Comparison of ENCODE assay signal across 29 mouse cellular contexts in genomic region chr16:86547465-86548043, GRCm38 (mm10).
A peak's percentile ranks its signal among the peaks of the same experiment; 100 is the strongest.
DNase-seq lines count a peak whose midpoint lies in the region; ATAC-seq and TF ChIP-seq lines count a peak whose summit lies in the region.
"Had no signal": no experiment of that assay in that cellular context is flagged by ENCODE, and none has a peak within 500 bp of the region (broad histone marks: within the 10 kb centered on the region; RNA-seq: fewer than 3 reads in every experiment).

No protein-coding gene starts in this region.

- no peaks in the 10 kb centered on the region for H3K9me3 ChIP-seq in intestine, embryonic 16.5 days (ENCODE audit: control insufficient read depth, low read length)
- no peaks in the 10 kb centered on the region for H3K9me3 ChIP-seq in intestine, postnatal 0 days (ENCODE audit: control insufficient read depth)
- H3K9me3 ChIP-seq in lung, embryonic 15.5 days, result no peaks in the 10 kb centered on the region
- no peaks in the 10 kb centered on the region for H3K9me3 ChIP-seq in stomach, embryonic 16.5 days (replicated peaks; ENCODE audit: control insufficient read depth, low read length)
- no peaks in the 10 kb centered on the region for H3K9me3 ChIP-seq in limb, embryonic 10.5 days (replicated peaks)
- H3K9me3 ChIP-seq: embryonic facial prominence, embryonic 12.5 days; forebrain, embryonic 10.5 days; forebrain, embryonic 15.5 days; G1E; heart, embryonic 10.5 days; heart, embryonic 15.5 days; hindbrain, embryonic 13.5 days; limb, embryonic 15.5 days; liver, embryonic 15.5 days; megakaryocyte, embryonic 14.5 days; midbrain, embryonic 12.5 days; neural tube, embryonic 13.5 days had no signal

- H3K27ac ChIP-seq in intestine, embryonic 16.5 days (ENCODE audit: low read length), result no peak overlapping the region
- no peak overlapping the region for H3K27ac ChIP-seq in intestine, postnatal 0 days (ENCODE audit: low read depth, low read length)
- H3K27ac ChIP-seq in lung, embryonic 15.5 days, result peak overlapping the region; percentile 61; the same call in 1 of the 2 replicates
- H3K27ac ChIP-seq in stomach, embryonic 16.5 days (ENCODE audit: low read length), result no peak overlapping the region
- H3K27ac ChIP-seq in limb, embryonic 10.5 days, result no peak overlapping the region
- H3K27ac ChIP-seq: embryonic facial prominence, embryonic 12.5 days; forebrain, embryonic 10.5 days; forebrain, embryonic 15.5 days; heart, embryonic 10.5 days; heart, embryonic 15.5 days; hindbrain, embryonic 13.5 days; limb, embryonic 15.5 days; liver, embryonic 15.5 days; midbrain, embryonic 12.5 days; neural tube, embryonic 13.5 days had no signal

- no peak for DNase-seq in cerebellum, postnatal 4 days (ENCODE audit: low spot score in 2 of 2)
- DNase-seq in lung, adult 18-20 months, result no peak
- DNase-seq in limb, embryonic 10.5 days (ENCODE audit: low spot score), result no peak
- DNase-seq: adrenal gland, postnatal 10 days; gastrocnemius, postnatal 25 days; heart, adult 11 months; heart, postnatal 36 days; kidney, adult 11 months; layer of hippocampus, postnatal 36 days; left cerebral cortex, postnatal 4 days; lung, postnatal 36 days; right cerebral cortex, postnatal 4 days had no signal

- WGBS in intestine, embryonic 16.5 days, result 61% methylated on average over 4 of the region's 4 CpGs
- 63% methylated on average over 4 of the region's 4 CpGs for WGBS in intestine, postnatal 0 days
- 49% methylated on average over 4 of the region's 4 CpGs for WGBS in lung, embryonic 15.5 days
- 55% methylated on average over 4 of the region's 4 CpGs for WGBS in stomach, embryonic 16.5 days
- 89% methylated on average over 4 of the region's 4 CpGs for WGBS in limb, embryonic 10.5 days

- no peak overlapping the region for H3K4me3 ChIP-seq in intestine, embryonic 16.5 days (ENCODE audit: low read length)
- H3K4me3 ChIP-seq in intestine, postnatal 0 days (ENCODE audit: low read depth, low read length), result no peak overlapping the region
- H3K4me3 ChIP-seq in lung, embryonic 15.5 days, result no peak overlapping the region
- H3K4me3 ChIP-seq in stomach, embryonic 16.5 days (replicated peaks; ENCODE audit: low read length), result no peak overlapping the region
- H3K4me3 ChIP-seq in limb, embryonic 10.5 days, result no peak overlapping the region
- H3K4me3 ChIP-seq: embryonic facial prominence, embryonic 12.5 days; forebrain, embryonic 10.5 days; forebrain, embryonic 15.5 days; heart, embryonic 10.5 days; heart, embryonic 15.5 days; hindbrain, embryonic 13.5 days; limb, embryonic 15.5 days; liver, embryonic 15.5 days; megakaryocyte, embryonic 14.5 days; midbrain, embryonic 12.5 days; neural tube, embryonic 13.5 days had no signal

- TF ChIP-seq CTCF in intestine, postnatal 0 days (IDR thresholded peaks at IDR 0.05; ENCODE audit: low read depth), result no peak

- no peaks in the 10 kb centered on the region for H3K4me1 ChIP-seq in intestine, embryonic 16.5 days (ENCODE audit: control insufficient read depth, insufficient read depth, low read length)
- no peaks in the 10 kb centered on the region for H3K4me1 ChIP-seq in intestine, postnatal 0 days (replicated peaks; ENCODE audit: control insufficient read depth, insufficient read depth, low read length)
- no peaks in the 10 kb centered on the region for H3K4me1 ChIP-seq in lung, embryonic 15.5 days
- H3K4me1 ChIP-seq in stomach, embryonic 16.5 days (ENCODE audit: control insufficient read depth, insufficient read depth, low read length), result no peaks in the 10 kb centered on the region
- no peaks in the 10 kb centered on the region for H3K4me1 ChIP-seq in limb, embryonic 10.5 days
- H3K4me1 ChIP-seq: embryonic facial prominence, embryonic 12.5 days; forebrain, embryonic 10.5 days; forebrain, embryonic 15.5 days; heart, embryonic 10.5 days; heart, embryonic 15.5 days; hindbrain, embryonic 13.5 days; limb, embryonic 15.5 days; liver, embryonic 15.5 days; megakaryocyte, embryonic 14.5 days; midbrain, embryonic 12.5 days; neural tube, embryonic 13.5 days had no signal

- H3K9ac ChIP-seq in intestine, embryonic 16.5 days (ENCODE audit: low read depth, low read length), result no peak overlapping the region
- H3K9ac ChIP-seq in intestine, postnatal 0 days (ENCODE audit: low read depth, low read length), result no peak overlapping the region
- H3K9ac ChIP-seq in lung, embryonic 15.5 days, result no peak overlapping the region
- no peak overlapping the region for H3K9ac ChIP-seq in stomach, embryonic 16.5 days (ENCODE audit: low read length)
- H3K9ac ChIP-seq: embryonic facial prominence, embryonic 12.5 days; forebrain, embryonic 15.5 days; heart, embryonic 15.5 days; hindbrain, embryonic 13.5 days; limb, embryonic 15.5 days; liver, embryonic 15.5 days; midbrain, embryonic 12.5 days; neural tube, embryonic 13.5 days had no signal

- H3K27me3 ChIP-seq in intestine, embryonic 16.5 days (replicated peaks; ENCODE audit: control insufficient read depth, insufficient read depth, low read length), result no peaks in the 10 kb centered on the region
- no peaks in the 10 kb centered on the region for H3K27me3 ChIP-seq in intestine, postnatal 0 days (replicated peaks; ENCODE audit: control insufficient read depth, insufficient read depth, low read length)
- H3K27me3 ChIP-seq in lung, embryonic 15.5 days, result no peaks in the 10 kb centered on the region
- H3K27me3 ChIP-seq in stomach, embryonic 16.5 days (ENCODE audit: control insufficient read depth, insufficient read depth, low read length), result no peaks in the 10 kb centered on the region
- no peaks in the 10 kb centered on the region for H3K27me3 ChIP-seq in limb, embryonic 10.5 days (ENCODE audit: low read depth, poor library complexity, severe bottlenecking)
- H3K27me3 ChIP-seq: embryonic facial prominence, embryonic 12.5 days; forebrain, embryonic 15.5 days; heart, embryonic 15.5 days; hindbrain, embryonic 13.5 days; limb, embryonic 15.5 days; liver, embryonic 15.5 days; megakaryocyte, embryonic 14.5 days; midbrain, embryonic 12.5 days; neural tube, embryonic 13.5 days had no signal

- no peaks in the 10 kb centered on the region for H3K36me3 ChIP-seq in intestine, embryonic 16.5 days (ENCODE audit: control insufficient read depth, insufficient read depth, low read length)
- H3K36me3 ChIP-seq in intestine, postnatal 0 days (ENCODE audit: control insufficient read depth, insufficient read depth), result no peaks in the 10 kb centered on the region
- H3K36me3 ChIP-seq in lung, embryonic 15.5 days, result no peaks in the 10 kb centered on the region
- no peaks in the 10 kb centered on the region for H3K36me3 ChIP-seq in stomach, embryonic 16.5 days (ENCODE audit: control insufficient read depth, insufficient read depth, low read length)
- no peaks in the 10 kb centered on the region for H3K36me3 ChIP-seq in limb, embryonic 10.5 days
- H3K36me3 ChIP-seq: embryonic facial prominence, embryonic 12.5 days; forebrain, embryonic 10.5 days; forebrain, embryonic 15.5 days; G1E; heart, embryonic 10.5 days; heart, embryonic 15.5 days; hindbrain, embryonic 13.5 days; limb, embryonic 15.5 days; liver, embryonic 15.5 days; midbrain, embryonic 12.5 days; neural tube, embryonic 13.5 days had no signal

- no peak overlapping the region for H3K4me2 ChIP-seq in intestine, embryonic 16.5 days (ENCODE audit: low read depth, low read length)
- no peak overlapping the region for H3K4me2 ChIP-seq in intestine, postnatal 0 days (replicated peaks; ENCODE audit: low read depth)
- H3K4me2 ChIP-seq in lung, embryonic 15.5 days, result no peak overlapping the region
- H3K4me2 ChIP-seq in stomach, embryonic 16.5 days (ENCODE audit: low read depth, low read length), result no peak overlapping the region
- H3K4me2 ChIP-seq: embryonic facial prominence, embryonic 12.5 days; forebrain, embryonic 15.5 days; heart, embryonic 15.5 days; hindbrain, embryonic 13.5 days; limb, embryonic 15.5 days; liver, embryonic 15.5 days; midbrain, embryonic 12.5 days; neural tube, embryonic 13.5 days had no signal

- peak; percentile 61 for ATAC-seq in cerebellum, adult (ENCODE audit: insufficient number of reproducible peaks, low FRiP score, low TSS enrichment)
- peak; percentile 36; the same call in 1 of the 2 replicates for ATAC-seq in intestine, embryonic 16.5 days
- ATAC-seq in intestine, postnatal 0 days, result no peak
- ATAC-seq in lung, embryonic 15.5 days (ENCODE audit: borderline replicate concordance, extremely low read depth, low FRiP score, low TSS enrichment), result peak; percentile 86
- peak; percentile 47; the same call in 1 of the 2 replicates for ATAC-seq in stomach, embryonic 16.5 days (ENCODE audit: insufficient read depth, low FRiP score)
